Mouse (Mus musculus) limb, embryonic 12.5 days (tissue): Measurements from ENCODE around the gene Gm20075. TPM values are rescaled to one million over a fixed set of nuclear protein-coding genes. Genes with fewer than 3 reads are reported as not detected.

Experiments
- ATAC-seq: fragments of 200-750 bp; cut with Nextera tagmentation; 2 replicates; pipeline ENCODE4 v1.8.0; 2017; ENCODE audit warnings: low read depth, moderate TSS enrichment; ENCODE audit not compliant: insufficient number of reproducible peaks, insufficient read depth, low FRiP score, low TSS enrichment
- H3K27ac ChIP-seq: fragments of 300-500 bp; sonication (generic); 2 replicates; pipeline ENCODE4 v1.5.1; 2016; ENCODE audit warnings: mild to moderate bottlenecking, moderate library complexity
- H3K27me3 ChIP-seq: fragments of 300-500 bp; sonication (generic); 2 replicates; pipeline ENCODE4 v1.6.1; 2016; ENCODE audit warnings: mild to moderate bottlenecking, moderate library complexity
- H3K36me3 ChIP-seq: fragments of 300-500 bp; sonication (generic); 2 replicates; pipeline ENCODE4 v1.6.1; 2016; ENCODE audit warnings: mild to moderate bottlenecking, moderate library complexity
- H3K4me1 ChIP-seq: fragments of 300-500 bp; sonication (generic); replicated peaks from 2 replicates; pipeline ENCODE4 v1.6.1; 2016
- H3K4me2 ChIP-seq: fragments of 300-500 bp; sonication (generic); 2 replicates; pipeline ENCODE4 v1.6.1; 2016; ENCODE audit warnings: mild to moderate bottlenecking, moderate library complexity
- H3K4me3 ChIP-seq: fragments of 300-500 bp; sonication (generic); replicated peaks from 2 replicates; pipeline ENCODE4 v1.5.1; 2016; ENCODE audit warnings: mild to moderate bottlenecking
- H3K9ac ChIP-seq: fragments of 300-500 bp; sonication (generic); replicated peaks from 2 replicates; pipeline ENCODE4 v1.6.1; 2016; ENCODE audit warnings: mild to moderate bottlenecking, moderate library complexity
- H3K9me3 ChIP-seq: fragments of 300-500 bp; sonication (generic); 2 replicates; pipeline ENCODE4 v1.6.1; 2016; ENCODE audit warnings: mild to moderate bottlenecking, moderate library complexity
- WGBS: fragments of 180-500 bp; shearing (Covaris S2); methylation state at CpG from one replicate; pipeline ENCODE4 v1.1.7; 2016; 5-methylcytosine and 5-hydroxymethylcytosine counted together
- polyA plus RNA-seq: library from polyadenylated mRNA; unstranded; fragments of >200 nt; fragmentation: Nextera tagmentation; extraction: Ambion mirVana; gene quantifications from 2 replicates; pipeline ENCODE4 v1.2.1, GENCODE M21; 2016

Gene Gm20075
- polyA plus RNA-seq, 1 experiment from 2014 or later: 34.0 TPM

DNA sequence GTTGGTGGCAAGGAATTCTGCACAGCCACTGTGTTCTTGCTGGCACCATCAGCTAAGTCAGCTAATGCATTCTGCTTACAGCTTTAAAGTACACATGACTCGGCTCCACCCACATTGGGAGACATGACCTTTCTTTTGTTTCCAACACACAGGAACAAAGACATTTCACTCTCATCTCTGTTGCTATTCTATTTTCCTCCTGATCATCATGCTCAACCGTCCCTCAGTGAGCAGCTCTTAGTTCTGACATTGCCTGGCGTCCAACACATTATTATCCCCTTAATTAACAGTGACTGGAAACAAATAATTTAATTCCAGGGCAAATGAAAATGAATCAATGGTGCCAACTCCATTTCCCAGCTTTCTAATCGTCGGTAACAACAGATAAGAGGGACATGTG lies 35.8 kb downstream of the Gm20075 start:
- no peaks in the 10 kb centered on the region for H3K27me3 ChIP-seq
- H3K4me1 ChIP-seq: no peaks in the 10 kb centered on the region
- ATAC-seq: no peak
- H3K4me2 ChIP-seq: no peak overlapping the region
- no peak overlapping the region for H3K9ac ChIP-seq
- H3K9me3 ChIP-seq: no peaks in the 10 kb centered on the region
- no peak overlapping the region for H3K27ac ChIP-seq
- H3K36me3 ChIP-seq: no peaks in the 10 kb centered on the region
- WGBS: 74% methylated on average over 5 of the region's 5 CpGs
- H3K4me3 ChIP-seq: no peak overlapping the region

DNA sequence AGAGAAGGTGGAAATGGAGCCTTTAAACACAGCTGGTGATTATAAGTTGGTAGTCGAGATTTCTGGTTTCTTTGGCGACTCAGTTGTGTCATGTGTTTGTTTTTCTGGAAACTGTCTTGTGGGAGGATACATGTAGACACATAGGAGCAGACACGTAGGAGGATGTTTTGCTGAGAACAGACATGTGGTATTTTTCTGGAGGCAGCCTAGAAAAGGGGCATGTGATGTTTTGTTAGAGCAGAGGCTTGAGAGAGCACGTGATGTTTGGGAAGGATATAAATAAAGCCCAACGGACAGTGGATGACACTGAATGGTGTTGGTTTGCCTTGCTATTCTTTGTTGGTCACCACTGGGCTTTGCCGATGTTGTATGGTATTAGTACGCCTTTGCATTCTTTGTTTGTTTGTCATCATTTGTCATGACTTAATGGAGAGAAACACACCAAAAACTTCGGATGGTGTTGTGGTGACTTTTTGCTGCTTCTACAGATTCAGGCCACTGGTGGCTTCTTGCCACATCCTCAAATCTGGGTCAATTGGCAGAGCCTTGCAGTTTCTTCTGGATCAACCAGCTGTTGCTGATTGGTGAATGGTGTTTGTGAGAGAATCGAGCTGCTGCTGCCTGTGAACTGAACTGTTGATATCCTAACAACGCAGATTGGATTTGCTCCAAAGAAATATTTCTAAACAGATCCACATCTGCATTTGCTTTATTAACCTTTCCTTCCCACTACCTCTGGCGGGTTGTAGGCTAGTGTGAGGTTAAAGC lies 40.7 kb downstream of the Gm20075 start:
- Histone ChIP-seq H3K4me2 (no peak overlapping the region), H3K36me3 (no peaks in the 10 kb centered on the region), H3K27me3 (no peaks in the 10 kb centered on the region), H3K9ac (no peak overlapping the region), H3K9me3 (no peaks in the 10 kb centered on the region), H3K4me3 (no peak overlapping the region), H3K4me1 (no peaks in the 10 kb centered on the region), H3K27ac (no peak overlapping the region)
- no peak for ATAC-seq
- WGBS: 82% methylated on average over 11 of the region's 11 CpGs

DNA sequence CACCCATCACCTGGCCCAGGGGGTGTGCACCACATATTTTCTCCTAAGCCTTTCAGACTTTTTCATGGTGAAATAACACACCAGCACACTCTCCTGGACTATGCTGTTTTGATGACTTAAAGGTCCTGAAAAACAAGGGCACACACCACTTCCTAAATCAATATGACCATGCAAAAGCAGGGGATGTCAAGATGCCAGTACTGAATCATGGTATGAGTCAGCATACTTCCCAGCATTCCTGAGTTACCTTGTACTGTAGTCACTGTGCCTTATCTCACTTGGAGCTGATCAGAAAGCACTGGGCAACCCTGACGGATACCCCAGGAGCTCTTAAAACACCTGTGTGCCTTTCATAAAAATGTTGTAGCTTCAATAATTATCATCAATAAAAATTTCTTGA lies 41.6 kb downstream of the Gm20075 start:
- H3K27me3 ChIP-seq: no peaks in the 10 kb centered on the region
- no peak for ATAC-seq
- H3K4me1 ChIP-seq: no peaks in the 10 kb centered on the region
- H3K9me3 ChIP-seq: no peaks in the 10 kb centered on the region
- H3K9ac ChIP-seq: no peak overlapping the region
- no peak overlapping the region for H3K27ac ChIP-seq
- H3K4me2 ChIP-seq: no peak overlapping the region
- H3K36me3 ChIP-seq: no peaks in the 10 kb centered on the region
- WGBS: 71% methylated on average over 1 of the region's 1 CpGs
- no peak overlapping the region for H3K4me3 ChIP-seq

DNA sequence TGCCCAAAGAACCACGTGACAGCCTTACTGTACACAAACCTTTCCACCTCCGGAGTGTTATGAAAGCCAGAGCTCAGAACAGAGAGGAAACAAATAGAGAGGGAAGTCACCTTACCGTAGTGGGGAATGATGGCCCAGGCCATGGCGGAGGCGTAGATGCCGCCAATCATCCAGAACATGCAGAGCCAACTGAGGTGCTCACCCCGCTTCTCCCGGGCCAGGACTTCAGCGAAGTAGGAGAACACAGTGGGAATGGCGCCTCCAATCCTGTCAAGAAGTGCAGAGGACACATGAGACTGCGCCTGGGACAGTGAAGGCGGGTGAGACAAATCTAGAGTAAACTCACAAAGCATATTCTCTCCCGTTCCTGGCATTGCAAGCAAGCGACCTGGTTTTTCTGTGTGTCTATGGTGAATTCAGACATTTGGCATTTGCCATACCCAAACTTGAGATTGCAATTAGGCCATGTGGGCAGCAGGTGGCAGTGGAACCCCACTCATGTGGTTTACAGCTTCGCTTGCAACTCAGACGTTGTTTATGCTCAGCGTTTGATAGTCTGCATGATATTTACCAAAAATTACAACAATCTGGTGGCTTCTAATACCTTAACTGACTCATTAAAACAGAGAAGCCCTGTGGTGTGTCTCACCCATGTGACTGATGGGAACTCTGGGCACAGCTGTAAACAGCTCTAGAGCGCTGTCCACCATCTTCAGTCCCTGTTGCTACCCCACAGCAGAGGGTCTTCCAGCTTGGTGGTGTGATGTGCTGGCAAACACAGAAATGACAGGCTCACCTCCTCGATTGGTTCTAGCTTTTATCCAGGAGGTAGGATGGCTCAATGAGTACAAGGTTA lies 50.6 kb downstream of the Gm20075 start:
- no peak for ATAC-seq
- 62% methylated on average over 19 of the region's 19 CpGs for WGBS
- no peak overlapping the region for H3K4me2 ChIP-seq

More for the DNA sequence above, 50.6 kb downstream of the Gm20075 start:
- no peak overlapping the region for H3K9ac ChIP-seq
- H3K4me1 ChIP-seq: no peaks in the 10 kb centered on the region
- H3K36me3 ChIP-seq: no peaks in the 10 kb centered on the region
- H3K9me3 ChIP-seq: no peaks in the 10 kb centered on the region
- no peaks in the 10 kb centered on the region for H3K27me3 ChIP-seq
- no peak overlapping the region for H3K27ac ChIP-seq
- no peak overlapping the region for H3K4me3 ChIP-seq

Other genes with a start within 250 kb of the Gm20075 start
- gene Iqgap2, start 189.5 kb downstream of the Gm20075 start, polyA plus RNA-seq: 12.1 and 12.9 TPM in 2 replicates
- 0.25 TPM in 1 of 2 replicates, not detected in the other for gene Gm17190, start 678 bp upstream of the Gm20075 start, polyA plus RNA-seq
- 1.5 and 1.7 TPM in 2 replicates for gene Sv2c, start 51.2 kb upstream of the Gm20075 start, polyA plus RNA-seq